Mouse (Mus musculus): ENCODE results near the gene Pfas.
A peak's percentile ranks its signal among the peaks of the same experiment; 100 is the strongest.
"Not testable (repeated sequence)": the region's sequence is repeated elsewhere in the genome, so short reads cannot be mapped to it uniquely, and the experiment has no call there.

Gene Pfas

GRCm38 (mm10) chr11:69015644-69016441, 7.6 kb upstream of the Pfas start, which contains the start of gene Ctc1:
Gene Ctc1 (plus strand): TSS chr11:69015911.
- peak; percentile 78 for DNase-seq (ENCODE audit: low read depth, low spot score)

DNA sequence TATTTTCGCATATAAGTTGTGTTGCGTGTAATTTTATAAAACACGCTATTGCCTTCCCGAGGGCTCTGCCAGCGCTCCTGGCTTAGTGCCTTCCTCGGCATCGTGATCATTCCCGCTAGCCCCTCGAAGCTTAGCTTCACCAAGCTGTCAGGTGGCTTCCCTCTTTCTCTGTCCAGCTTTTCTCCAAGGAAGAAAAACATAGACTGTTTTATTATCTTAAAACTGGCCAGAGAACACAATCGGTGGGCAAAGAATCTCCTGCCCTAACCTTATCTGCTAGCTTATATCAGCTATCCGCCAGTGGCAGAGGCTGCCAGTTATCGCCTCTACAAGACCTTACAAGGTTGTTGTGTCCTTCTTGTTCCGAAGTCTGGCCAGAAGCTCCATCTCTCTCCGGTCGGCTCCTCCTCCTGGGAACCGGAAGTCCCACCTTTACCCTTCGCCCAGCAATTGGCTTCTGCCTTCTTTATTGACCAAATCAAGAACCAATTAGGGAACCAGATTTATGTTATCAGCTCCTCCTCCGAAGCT, 3.9 kb upstream of the Pfas start:
- DNase-seq (ENCODE audit: low read depth, low spot score) = peak; percentile 81

- not testable (repeated sequence) for DNase-seq (ENCODE audit: low read depth, low spot score)
Measured at GRCm38 (mm10) chr11:69011445-69011844, 3.2 kb upstream of the Pfas start.

GRCm38 (mm10) chr11:69010400-69011323, 2.4 kb upstream of the Pfas start:
- no peak for DNase-seq (ENCODE audit: low read depth, low spot score)

DNA sequence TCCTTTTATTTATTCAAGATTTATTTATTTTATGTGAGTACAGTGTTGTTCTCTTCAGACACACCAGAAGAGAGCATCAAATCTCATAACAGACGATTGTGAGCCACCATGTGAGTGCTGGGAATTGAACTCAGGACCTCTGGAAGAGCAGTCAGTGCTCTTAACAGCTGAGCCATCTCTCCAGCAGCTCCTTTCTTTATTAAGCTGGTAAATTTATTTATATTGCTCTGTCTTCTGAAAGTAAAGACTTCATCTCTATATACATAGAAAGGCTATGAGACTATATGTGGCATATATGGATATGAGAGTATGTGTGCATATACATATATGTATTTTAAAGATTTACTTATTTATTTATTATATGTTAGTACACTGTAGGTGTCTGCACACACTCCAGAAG, 1.2 kb upstream of the Pfas start:
- no peak for DNase-seq (ENCODE audit: low read depth, low spot score)

DNA sequence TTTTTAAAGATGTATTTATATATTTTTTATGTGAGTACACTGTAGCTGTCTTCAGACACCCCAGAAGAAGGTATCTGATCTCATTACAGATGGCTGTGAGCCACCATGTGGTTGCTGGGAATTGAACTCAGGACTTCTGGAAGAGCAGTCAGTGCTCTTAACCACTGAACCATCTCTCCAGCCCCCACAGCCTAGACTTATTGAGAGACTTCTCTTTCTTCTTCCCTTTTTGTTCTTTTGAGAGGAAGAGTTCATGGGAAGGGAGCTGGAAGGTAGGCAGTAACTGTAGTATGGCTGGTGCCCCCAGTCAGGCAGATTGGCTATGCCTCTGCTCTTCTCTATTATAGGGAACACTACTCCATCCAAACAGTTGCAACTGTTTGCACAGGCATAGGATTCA, 1.7 kb downstream of the Pfas start:
- not testable (repeated sequence) for DNase-seq (ENCODE audit: low read depth, low spot score)

DNA sequence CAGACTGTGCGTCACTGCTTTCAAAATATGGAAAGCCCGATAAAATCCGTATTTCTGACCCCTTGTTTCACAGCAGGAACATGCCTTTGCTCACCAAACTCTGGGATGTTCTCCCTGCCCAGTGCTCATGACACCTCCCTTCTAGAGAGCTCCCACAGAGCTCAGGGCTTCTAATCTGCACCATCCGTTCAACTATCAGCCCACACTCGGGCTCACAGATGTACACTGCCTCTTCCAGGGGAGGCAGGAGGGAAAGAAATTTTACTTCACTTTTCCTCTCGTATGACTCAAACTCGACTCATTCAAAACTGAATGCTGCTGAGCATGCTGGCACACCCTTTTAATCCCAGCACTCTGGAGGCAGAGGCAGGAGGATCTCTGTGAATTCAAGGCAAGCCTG, 3.1 kb downstream of the Pfas start:
- DNase-seq (ENCODE audit: low read depth, low spot score) = no peak

GRCm38 (mm10) chr11:69003592-69003991, 4.7 kb downstream of the Pfas start:
- DNase-seq (ENCODE audit: low read depth, low spot score) = no peak

- DNase-seq (ENCODE audit: low read depth, low spot score) = not testable (repeated sequence)
Measured at GRCm38 (mm10) chr11:69002782-69003181, 5.5 kb downstream of the Pfas start.

DNA sequence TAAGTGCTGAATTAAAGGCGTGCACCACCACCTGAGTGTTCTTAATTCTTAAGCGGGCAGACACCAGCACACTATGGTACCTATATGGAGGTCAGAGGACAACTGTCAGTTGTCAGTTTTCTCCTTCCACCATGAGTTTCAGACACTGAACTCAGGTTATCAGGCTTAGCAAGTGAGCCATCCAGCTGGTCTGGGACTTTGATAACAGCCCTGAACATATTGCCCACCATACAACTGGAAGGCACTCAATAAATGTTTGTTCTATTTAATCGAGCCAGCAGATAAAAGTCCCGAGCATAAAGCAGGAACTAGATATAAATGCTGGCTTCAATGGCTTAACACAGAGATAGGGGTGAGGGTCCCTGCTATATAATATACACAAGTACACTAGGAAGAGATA, 11.2 kb downstream of the Pfas start:
- no peak for DNase-seq (ENCODE audit: low read depth, low spot score)

- no peak for DNase-seq (ENCODE audit: low read depth, low spot score)
Measured at GRCm38 (mm10) chr11:68994377-68994776, 13.9 kb downstream of the Pfas start.

DNA sequence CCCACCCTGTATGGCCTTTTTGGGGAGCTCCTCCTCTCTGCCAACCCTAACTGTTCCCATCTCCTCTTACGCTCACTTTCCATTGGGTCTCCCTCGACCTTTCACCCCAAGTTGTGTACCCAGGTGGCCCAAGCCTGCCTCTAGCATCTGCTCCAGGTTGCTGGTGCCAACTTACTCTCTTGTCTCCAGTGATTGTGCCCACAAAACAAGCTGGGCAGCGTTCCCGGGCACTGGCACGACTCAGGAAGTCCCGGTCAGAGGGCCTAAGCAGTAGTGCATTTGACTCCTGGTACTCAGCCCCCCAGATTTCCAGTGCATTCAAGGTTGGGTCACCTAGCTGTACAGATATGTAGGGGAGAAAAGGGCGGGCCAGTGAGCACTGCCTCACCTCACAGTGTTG, 15.1 kb downstream of the Pfas start:
- no peak for DNase-seq (ENCODE audit: low read depth, low spot score)

- DNase-seq (ENCODE audit: low read depth, low spot score) = no peak
Measured at GRCm38 (mm10) chr11:68988341-68988740, 19.9 kb downstream of the Pfas start.

DNA sequence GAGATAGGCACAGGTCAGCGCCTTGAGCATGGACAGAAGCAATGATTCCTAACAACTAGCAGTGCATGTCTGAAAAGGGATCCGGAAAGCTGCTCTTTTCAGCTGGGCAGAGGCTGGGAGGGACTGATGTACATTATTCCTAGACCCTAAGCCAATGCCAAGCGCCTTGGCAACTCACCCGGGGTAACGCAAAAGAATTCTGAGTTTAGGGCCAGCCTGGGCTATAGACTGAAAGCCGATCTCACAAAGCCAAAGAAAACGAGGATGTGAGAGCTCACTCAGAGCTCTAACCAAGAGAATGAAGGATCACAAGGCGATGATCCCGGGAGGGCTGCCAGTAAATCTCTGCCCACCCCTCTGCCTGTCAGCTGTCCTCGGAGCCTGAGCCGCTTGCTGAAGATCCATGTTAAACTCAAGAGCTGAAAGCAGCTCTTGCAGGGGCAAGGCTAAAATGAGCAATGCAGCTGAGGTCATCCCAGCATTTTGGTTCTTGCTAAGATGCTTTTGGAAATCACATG, 20.8 kb downstream of the Pfas start:
- DNase-seq (ENCODE audit: low read depth, low spot score) = no peak

DNA sequence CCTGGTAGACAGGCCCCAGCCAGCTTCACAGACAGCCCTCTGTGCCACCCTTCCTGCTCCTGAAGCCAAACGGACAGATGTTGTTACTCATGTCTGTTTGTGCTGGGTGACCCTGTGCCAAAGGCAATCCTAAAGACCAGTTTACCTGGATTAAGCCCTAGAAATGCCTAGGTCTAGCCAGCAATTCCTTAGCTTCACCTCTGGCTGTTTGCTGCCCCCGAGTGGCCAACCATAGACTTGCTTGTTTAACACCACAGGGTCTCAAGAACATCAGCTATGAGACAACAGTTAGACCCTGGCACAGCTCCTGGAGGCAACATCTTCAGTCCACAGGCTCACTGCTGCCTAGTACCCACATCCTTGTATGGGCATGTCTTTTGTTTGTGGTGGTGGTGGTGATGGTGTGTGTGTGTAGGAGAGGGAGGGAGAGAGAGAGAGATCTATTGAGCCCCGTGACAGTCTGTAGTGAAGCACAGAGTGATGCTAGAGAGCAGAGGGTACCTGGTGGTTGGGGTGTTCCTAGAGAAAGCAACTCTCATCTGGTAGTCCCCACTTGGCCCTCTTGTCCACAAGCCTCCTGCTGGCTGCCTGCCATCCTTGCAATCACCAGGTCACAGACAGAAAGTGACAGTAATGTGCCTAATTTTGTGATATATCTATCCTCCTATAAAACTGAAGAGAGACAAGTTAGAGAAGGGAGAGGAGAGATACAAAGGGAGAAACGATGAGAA, 25.5 kb downstream of the Pfas start:
- DNase-seq (ENCODE audit: low read depth, low spot score) = peak; percentile 69

GRCm38 (mm10) chr11:68980919-68981318, 27.3 kb downstream of the Pfas start:
- no peak for DNase-seq (ENCODE audit: low read depth, low spot score)

DNA sequence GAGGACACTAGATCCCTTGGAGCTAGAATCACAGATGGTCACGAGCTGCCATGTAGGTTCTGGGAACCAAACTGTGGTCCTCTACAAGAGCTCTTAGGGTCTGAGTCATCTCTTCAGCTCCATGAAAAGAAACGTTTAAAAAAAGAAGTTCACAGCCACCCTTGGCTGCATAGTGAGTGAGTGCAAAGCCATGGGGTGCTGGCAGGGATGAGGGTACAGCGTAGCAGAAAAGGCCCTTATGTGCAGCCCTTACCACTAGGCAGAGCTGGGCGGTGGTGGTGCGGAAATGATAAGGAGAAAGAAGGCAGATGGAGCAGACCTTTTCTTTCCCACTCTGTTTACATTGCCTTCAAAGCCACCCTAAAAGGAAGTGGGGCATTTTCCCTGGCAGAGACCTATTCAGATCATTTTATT, 28.9 kb downstream of the Pfas start:
- no peak for DNase-seq (ENCODE audit: low read depth, low spot score)

DNA sequence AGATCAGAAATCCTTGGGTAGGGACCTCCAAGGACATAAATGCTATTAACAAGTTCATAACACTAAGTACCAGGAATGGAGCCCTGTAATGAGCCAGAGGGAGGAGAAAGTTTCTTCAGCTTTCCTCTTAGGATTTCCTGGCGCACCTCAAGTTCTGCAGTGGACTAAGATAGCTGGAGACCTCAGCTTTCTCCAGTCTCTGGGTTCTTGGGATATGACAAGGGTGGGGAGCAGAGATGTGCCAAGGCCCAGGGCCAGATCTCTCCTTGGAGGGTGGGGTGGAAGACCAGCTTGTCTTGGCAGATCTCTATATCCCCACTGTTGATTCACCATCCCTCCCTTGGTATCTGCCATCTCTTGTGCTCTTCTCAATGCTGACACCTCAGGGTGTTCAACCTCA, 32.7 kb downstream of the Pfas start:
- DNase-seq (ENCODE audit: low read depth, low spot score) = no peak

DNA sequence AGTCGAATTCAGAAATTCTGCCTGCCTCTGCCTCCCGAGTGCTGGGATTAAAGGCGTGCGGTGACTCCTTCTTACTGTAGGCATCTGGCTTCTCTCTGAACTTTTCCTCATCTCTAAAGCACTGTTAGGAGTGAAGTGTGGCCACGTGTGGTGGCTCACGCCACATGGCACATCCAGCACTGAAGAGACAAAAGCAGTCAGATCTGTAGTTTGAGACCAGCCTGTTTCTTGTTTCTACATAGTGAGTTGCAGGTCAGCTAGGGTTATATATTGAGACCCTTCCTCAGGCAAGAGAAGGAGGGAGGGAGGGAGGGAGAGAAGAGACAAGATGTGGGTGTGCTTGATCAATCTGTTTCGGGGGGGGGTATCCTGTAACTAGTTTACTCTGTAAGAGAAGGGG, 33.2 kb downstream of the Pfas start, which contains the start of gene Rangrf:
Rangrf (minus strand) TSS at position 101 of the 400 bp plus-strand sequence.
- DNase-seq (ENCODE audit: low read depth, low spot score) = no peak

DNA sequence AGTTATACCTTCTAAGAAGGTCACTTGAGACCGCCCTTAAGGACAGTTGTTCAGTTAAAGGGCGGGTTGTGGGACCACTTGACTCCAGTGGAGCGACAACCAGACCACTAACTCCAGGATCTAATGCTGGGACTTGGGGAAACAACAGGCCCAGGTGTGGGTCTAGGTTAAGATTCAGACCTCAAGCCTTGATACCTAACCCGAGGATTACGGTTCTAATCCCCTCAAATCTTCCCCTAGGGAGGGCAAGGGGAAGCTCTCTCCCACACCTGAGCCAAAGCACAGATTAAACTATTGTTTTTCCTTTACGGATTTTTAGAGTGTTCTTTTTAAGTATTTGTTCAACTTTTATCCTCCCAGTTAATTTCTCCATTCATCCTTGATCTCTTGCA, 34.2 kb downstream of the Pfas start:
- DNase-seq (ENCODE audit: low read depth, low spot score) = no peak

Measured in retina, postnatal 7 days (tissue).